7 mouse cellular contexts compared by ENCODE assay signal in the genomic region with DNA sequence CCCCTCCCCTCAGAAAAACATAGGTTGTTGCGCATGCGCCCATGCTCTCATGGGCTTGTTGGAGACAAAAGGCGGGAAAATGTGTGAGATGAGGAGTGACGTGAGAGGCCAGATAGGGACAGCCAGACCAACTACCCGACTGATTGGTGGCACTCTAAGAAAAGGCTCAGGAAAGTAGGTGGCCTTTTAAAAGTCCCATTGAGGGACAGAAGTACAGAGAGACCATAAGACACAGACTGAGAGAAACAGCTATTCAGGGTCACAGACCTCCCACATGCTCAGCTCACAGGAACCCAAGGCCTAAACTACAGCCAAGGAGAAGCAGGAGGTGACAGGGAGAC. TPM values are rescaled to one million over a fixed set of nuclear protein-coding genes. Genes with fewer than 3 reads are reported as not detected.
DNase-seq lines count a peak whose midpoint lies in the region; ATAC-seq lines count a peak whose summit lies in the region.

No protein-coding gene starts in this region.

- WGBS in hindbrain, embryonic 14.5 days, result 0% methylated on average over 5 of the region's 5 CpGs
- under 1% methylated on average over 5 of the region's 5 CpGs for WGBS in hindbrain, embryonic 16.5 days
- 0% methylated on average over 5 of the region's 5 CpGs for WGBS in midbrain, embryonic 13.5 days

- no peak for ATAC-seq in hindbrain, embryonic 14.5 days (ENCODE audit: low FRiP score)
- ATAC-seq in hindbrain, embryonic 16.5 days, result no peak
- ATAC-seq in midbrain, embryonic 13.5 days, result peak; percentile 75

- H3K4me1 ChIP-seq in hindbrain, embryonic 14.5 days (replicated peaks; ENCODE audit: control insufficient read depth, insufficient read depth, low read length), result peaks cover 3% of the 10 kb centered on the region; the same call in 1 of the 2 replicates
- peaks cover 4% of the 10 kb centered on the region; the same call in 1 of the 2 replicates for H3K4me1 ChIP-seq in hindbrain, embryonic 16.5 days (ENCODE audit: control insufficient read depth, insufficient read depth, low read depth, low read length)
- H3K4me1 ChIP-seq in brown adipose tissue, adult 24 weeks (ENCODE audit: control insufficient read depth, insufficient read depth, insufficient read length, low read length), result no peaks in the 10 kb centered on the region
- peaks cover 20% of the 10 kb centered on the region for H3K4me1 ChIP-seq in erythroblast, embryonic 14.5 days (ENCODE audit: control insufficient read depth)
- H3K4me1 ChIP-seq in midbrain, embryonic 13.5 days (replicated peaks), result peaks cover 8% of the 10 kb centered on the region

- H3K27ac ChIP-seq in hindbrain, embryonic 14.5 days, result no peak overlapping the region
- no peak overlapping the region for H3K27ac ChIP-seq in hindbrain, embryonic 16.5 days (ENCODE audit: low read depth, low read length)
- H3K27ac ChIP-seq in brown adipose tissue, adult 24 weeks (replicated peaks; ENCODE audit: low read depth, low read length), result no peak overlapping the region
- 0 out of 2 replicates have a peak overlapping the region, but pooled peaks have one; percentile 2 for H3K27ac ChIP-seq in midbrain, embryonic 13.5 days

- H3K27me3 ChIP-seq in hindbrain, embryonic 14.5 days (ENCODE audit: control insufficient read depth, insufficient read depth, low read length), result no peaks in the 10 kb centered on the region
- H3K27me3 ChIP-seq in hindbrain, embryonic 16.5 days (replicated peaks; ENCODE audit: control insufficient read depth, insufficient read depth, low read length), result no peaks in the 10 kb centered on the region
- peaks cover 37% of the 10 kb centered on the region for H3K27me3 ChIP-seq in erythroblast, embryonic 14.5 days (ENCODE audit: control insufficient read depth)
- 0 out of 2 replicates have a peak, but pooled peaks cover 6% of the 10 kb centered on the region for H3K27me3 ChIP-seq in midbrain, embryonic 13.5 days

- no peak overlapping the region for H3K9ac ChIP-seq in hindbrain, embryonic 14.5 days
- no peak overlapping the region for H3K9ac ChIP-seq in hindbrain, embryonic 16.5 days (ENCODE audit: low read depth, low read length)
- no peak overlapping the region for H3K9ac ChIP-seq in midbrain, embryonic 13.5 days (replicated peaks)

- DNase-seq in hindbrain, embryonic 14.5 days (ENCODE audit: low spot score), result no peak
- DNase-seq in spleen, adult 18-20 months, result no peak
- no peak for DNase-seq in left cerebral cortex, adult 8-10 months (ENCODE audit: low spot score in 2 of 2)

- no peaks in the 10 kb centered on the region for H3K9me3 ChIP-seq in hindbrain, embryonic 14.5 days (ENCODE audit: control insufficient read depth, low read length)
- no peaks in the 10 kb centered on the region for H3K9me3 ChIP-seq in hindbrain, embryonic 16.5 days (ENCODE audit: control insufficient read depth, low read length)
- peaks cover 3% of the 10 kb centered on the region; the same call in 1 of the 2 replicates for H3K9me3 ChIP-seq in erythroblast, embryonic 14.5 days (ENCODE audit: control insufficient read depth, low read length)
- no peaks in the 10 kb centered on the region for H3K9me3 ChIP-seq in midbrain, embryonic 13.5 days

- H3K4me2 ChIP-seq in hindbrain, embryonic 14.5 days (replicated peaks), result peak overlapping the region; percentile 13; the same call in 1 of the 2 replicates
- no peak overlapping the region for H3K4me2 ChIP-seq in hindbrain, embryonic 16.5 days (ENCODE audit: low read length)
- no peak overlapping the region for H3K4me2 ChIP-seq in midbrain, embryonic 13.5 days (replicated peaks)

- H3K4me3 ChIP-seq in hindbrain, embryonic 14.5 days (replicated peaks; ENCODE audit: low read length), result no peak overlapping the region
- no peak overlapping the region; the same call in 1 of the 2 replicates for H3K4me3 ChIP-seq in hindbrain, embryonic 16.5 days (ENCODE audit: low read length)
- peak overlapping the region; percentile 33; the same call in 1 of the 2 replicates for H3K4me3 ChIP-seq in brown adipose tissue, adult 24 weeks (ENCODE audit: insufficient read depth, low read depth, low read length)
- H3K4me3 ChIP-seq in erythroblast, embryonic 14.5 days (replicated peaks), result peak overlapping the region; percentile 52
- no peak overlapping the region for H3K4me3 ChIP-seq in midbrain, embryonic 13.5 days (replicated peaks)

- H3K36me3 ChIP-seq in hindbrain, embryonic 14.5 days (replicated peaks; ENCODE audit: control insufficient read depth, insufficient read depth), result no peaks in the 10 kb centered on the region
- no peaks in the 10 kb centered on the region for H3K36me3 ChIP-seq in hindbrain, embryonic 16.5 days (ENCODE audit: control insufficient read depth, insufficient read depth, low read length)
- no peaks in the 10 kb centered on the region for H3K36me3 ChIP-seq in erythroblast, embryonic 14.5 days (ENCODE audit: control insufficient read depth)
- H3K36me3 ChIP-seq in midbrain, embryonic 13.5 days, result no peaks in the 10 kb centered on the region

RNA-seq across cellular contexts. Expression of a gene that starts 20.4 kb away (rescaled TPM):
- polyA plus RNA-seq in hindbrain, embryonic 14.5 days (2014; fragmentation: Nextera tagmentation; extraction: Ambion mirVana), result 2.1 and 2.8 TPM in 2 replicates
- polyA plus RNA-seq in hindbrain, embryonic 16.5 days (2015; fragmentation: Nextera tagmentation; extraction: Ambion mirVana), result 3.6 and 3.8 TPM in 2 replicates
- polyA plus RNA-seq in brown adipose tissue, adult 24 weeks (2012; ENCODE audit: insufficient read depth, insufficient read length, missing spikeins), result not detected in 2 replicates
- 0.04 and 0.06 TPM in 2 replicates for polyA plus RNA-seq in erythroblast, embryonic 14.5 days (2012)
- 0.70 and 1.4 TPM in 2 replicates for polyA plus RNA-seq in midbrain, embryonic 13.5 days (2015; fragmentation: Nextera tagmentation; extraction: Ambion mirVana)
- total RNA-seq in left cerebral cortex, adult 8-10 months (2022), result 1 to 10 TPM; 1.5 to 2.8 (median 2.2) TPM

RNA-seq across cellular contexts. Expression of a gene that starts 22.1 kb away (rescaled TPM):
- polyA plus RNA-seq in hindbrain, embryonic 14.5 days (2014; fragmentation: Nextera tagmentation; extraction: Ambion mirVana), result 61.8 and 70.8 TPM in 2 replicates
- 74.8 and 75.6 TPM in 2 replicates for polyA plus RNA-seq in hindbrain, embryonic 16.5 days (2015; fragmentation: Nextera tagmentation; extraction: Ambion mirVana)
- 3.2 and 4.9 TPM in 2 replicates for polyA plus RNA-seq in brown adipose tissue, adult 24 weeks (2012; ENCODE audit: insufficient read depth, insufficient read length, missing spikeins)
- polyA plus RNA-seq in erythroblast, embryonic 14.5 days (2012), result not detected in 2 replicates
- 16.9 and 17.6 TPM in 2 replicates for polyA plus RNA-seq in midbrain, embryonic 13.5 days (2015; fragmentation: Nextera tagmentation; extraction: Ambion mirVana)
- 10 to 100 TPM; 64.0 to 74.2 (median 69.8) TPM for total RNA-seq in left cerebral cortex, adult 8-10 months (2022)

RNA-seq across cellular contexts. Expression of a gene that starts 22.8 kb away (rescaled TPM):
- 26.4 and 26.5 TPM in 2 replicates for polyA plus RNA-seq in hindbrain, embryonic 14.5 days (2014; fragmentation: Nextera tagmentation; extraction: Ambion mirVana)
- 12.4 and 12.6 TPM in 2 replicates for polyA plus RNA-seq in hindbrain, embryonic 16.5 days (2015; fragmentation: Nextera tagmentation; extraction: Ambion mirVana)
- polyA plus RNA-seq in brown adipose tissue, adult 24 weeks (2012; ENCODE audit: insufficient read depth, insufficient read length, missing spikeins), result not detected in 2 replicates
- not detected in 2 replicates for polyA plus RNA-seq in erythroblast, embryonic 14.5 days (2012)
- polyA plus RNA-seq in midbrain, embryonic 13.5 days (2015; fragmentation: Nextera tagmentation; extraction: Ambion mirVana), result 15.7 and 16.4 TPM in 2 replicates
- 100 to 1,000 TPM; 272 to 301 (median 284) TPM for total RNA-seq in left cerebral cortex, adult 8-10 months (2022)

RNA-seq across cellular contexts. Expression of a gene that starts 59.2 kb away (rescaled TPM):
- 3.4 and 5.1 TPM in 2 replicates for polyA plus RNA-seq in hindbrain, embryonic 14.5 days (2014; fragmentation: Nextera tagmentation; extraction: Ambion mirVana)
- 3.1 and 3.9 TPM in 2 replicates for polyA plus RNA-seq in hindbrain, embryonic 16.5 days (2015; fragmentation: Nextera tagmentation; extraction: Ambion mirVana)
- not detected in 2 replicates for polyA plus RNA-seq in brown adipose tissue, adult 24 weeks (2012; ENCODE audit: insufficient read depth, insufficient read length, missing spikeins)
- polyA plus RNA-seq in erythroblast, embryonic 14.5 days (2012), result 0.17 and 0.50 TPM in 2 replicates
- 8.6 and 10.8 TPM in 2 replicates for polyA plus RNA-seq in midbrain, embryonic 13.5 days (2015; fragmentation: Nextera tagmentation; extraction: Ambion mirVana)
- total RNA-seq in left cerebral cortex, adult 8-10 months (2022), result 1 to 10 TPM; 5.2 to 9.7 (median 6.4) TPM

Comparison
In these comparisons a context has a peak if more than half of its experiments do, and no peak if none do; other contexts are left out.
1. H3K4me3 ChIP-seq: peak in brown adipose tissue, adult 24 weeks (single experiment) and erythroblast, embryonic 14.5 days (single experiment); none in hindbrain, embryonic 14.5 days (single experiment), hindbrain, embryonic 16.5 days (single experiment) and midbrain, embryonic 13.5 days (single experiment).
2. RNA of a gene that starts 22.8 kb away (polyA plus RNA-seq): 26.4 to 26.5 TPM in hindbrain, embryonic 14.5 days, 15.7 to 16.4 TPM in midbrain, embryonic 13.5 days and 12.4 to 12.6 TPM in hindbrain, embryonic 16.5 days; not detected in brown adipose tissue, adult 24 weeks and not detected in erythroblast, embryonic 14.5 days; every median in the first group is over 10 times any median in the second.